Mouse (Mus musculus): ENCODE results near the gene Dpp3.
A peak's percentile ranks its signal among the peaks of the same experiment; 100 is the strongest.
"Not testable (repeated sequence)": the region's sequence is repeated elsewhere in the genome, so short reads cannot be mapped to it uniquely, and the experiment has no call there.

Dpp3 gene

GRCm38 (mm10) chr19:4891798-4892197 is 36.3 kb downstream of the Dpp3 start:
- no peak for DNase-seq

- no peak for DNase-seq
These were observed 38.3 kb downstream of the Dpp3 start for GRCm38 (mm10) chr19:4889791-4890190.

DNA sequence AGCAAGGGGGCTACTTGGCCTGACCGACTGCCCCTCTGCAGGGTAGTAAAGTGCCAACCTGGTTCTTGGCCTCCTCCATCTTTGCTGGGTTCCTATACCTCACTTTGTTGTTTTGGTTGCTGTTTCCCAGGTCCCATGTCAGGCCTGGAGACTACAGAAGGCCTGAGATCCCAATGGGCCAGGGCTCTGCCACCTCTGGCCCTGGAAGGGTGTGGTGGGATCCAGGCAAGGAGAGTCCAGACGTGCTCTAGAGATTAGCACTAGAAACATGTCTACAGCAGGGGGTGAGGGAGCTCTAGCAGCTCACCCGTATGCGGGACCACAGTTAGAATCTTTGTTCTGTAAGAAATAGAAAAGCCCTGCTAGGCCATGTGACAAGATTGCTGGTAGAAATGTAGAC is 44.1 kb downstream of the Dpp3 start:
- DNase-seq, result no peak

DNA sequence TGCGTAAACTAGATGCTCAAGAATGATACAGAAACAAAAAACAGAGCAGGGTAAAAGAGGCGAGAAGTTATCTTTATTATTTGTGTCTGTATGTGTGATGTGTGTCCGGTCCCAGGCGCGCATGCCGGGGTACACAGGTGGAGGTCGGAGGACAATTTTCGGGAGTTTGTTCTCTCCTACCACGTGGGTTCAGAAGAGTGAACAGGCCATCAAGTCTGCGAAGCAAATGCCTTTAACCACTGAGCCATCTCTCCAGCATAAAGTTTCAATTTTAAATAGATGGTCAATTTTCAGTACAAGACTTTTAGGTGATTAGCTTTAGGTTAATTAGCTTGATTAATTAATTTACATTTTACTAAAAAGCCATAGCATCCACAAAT is 48.8 kb downstream of the Dpp3 start:
- DNase-seq, result no peak

- DNase-seq, result peak; percentile 95
These were observed 49.4 kb downstream of the Dpp3 start, which contains the start of gene Zdhhc24 for GRCm38 (mm10) chr19:4878405-4879323. Gene Zdhhc24, plus strand, starts transcription at chr19:4878668.

DNA sequence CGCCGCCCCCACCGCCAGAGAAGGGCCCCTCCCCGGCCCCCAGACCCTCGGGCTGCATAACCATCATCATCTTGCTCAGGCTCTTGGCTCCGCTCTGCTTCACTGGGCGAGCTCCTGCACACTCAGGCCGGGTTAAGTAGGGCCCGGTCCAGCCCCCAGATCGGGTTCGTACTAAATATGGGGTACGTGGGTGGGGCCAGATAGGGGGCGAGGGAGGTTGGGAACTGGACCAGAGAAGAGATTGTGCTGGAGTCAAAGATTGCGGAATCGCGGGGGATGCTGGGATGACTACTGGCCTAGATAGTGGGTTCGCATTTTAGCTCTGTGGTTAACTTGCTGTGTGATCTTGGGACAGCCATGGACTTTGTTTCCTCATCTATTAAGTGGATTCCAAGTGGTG is 50.3 kb downstream of the Dpp3 start, which contains the start of gene Actn3:
TSS of gene Actn3 (minus strand) at position 125 of the 400 bp plus-strand sequence.
- DNase-seq, result no peak

GRCm38 (mm10) chr19:4876755-4877154 is 51.3 kb downstream of the Dpp3 start:
- no peak for DNase-seq

GRCm38 (mm10) chr19:4876241-4876640 is 51.8 kb downstream of the Dpp3 start:
- no peak for DNase-seq

GRCm38 (mm10) chr19:4874613-4875012 is 53.5 kb downstream of the Dpp3 start:
- not testable (repeated sequence) for DNase-seq

DNA sequence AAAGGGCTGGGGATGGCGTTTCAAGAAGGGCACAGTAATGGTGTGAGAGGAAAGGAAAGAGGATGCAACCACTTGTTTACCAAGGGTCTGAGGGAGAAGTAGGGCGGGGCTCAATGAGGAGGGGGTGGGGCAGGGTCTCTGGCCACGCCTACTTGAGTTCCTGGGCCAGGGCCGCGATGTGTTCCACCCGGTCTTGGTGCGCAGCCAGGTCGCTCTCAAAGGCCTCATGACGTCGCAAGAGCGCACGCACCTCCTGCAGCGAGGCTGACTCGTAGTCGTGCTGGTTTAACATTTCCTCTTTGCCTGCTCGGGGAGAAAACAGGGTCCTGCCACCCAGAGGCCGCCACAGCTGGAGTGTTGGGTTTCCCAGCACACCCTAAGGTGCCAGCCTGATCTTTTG is 62.9 kb downstream of the Dpp3 start:
- DNase-seq, result no peak

GRCm38 (mm10) chr19:4863048-4863447 is 65.0 kb downstream of the Dpp3 start:
- DNase-seq, result no peak

DNA sequence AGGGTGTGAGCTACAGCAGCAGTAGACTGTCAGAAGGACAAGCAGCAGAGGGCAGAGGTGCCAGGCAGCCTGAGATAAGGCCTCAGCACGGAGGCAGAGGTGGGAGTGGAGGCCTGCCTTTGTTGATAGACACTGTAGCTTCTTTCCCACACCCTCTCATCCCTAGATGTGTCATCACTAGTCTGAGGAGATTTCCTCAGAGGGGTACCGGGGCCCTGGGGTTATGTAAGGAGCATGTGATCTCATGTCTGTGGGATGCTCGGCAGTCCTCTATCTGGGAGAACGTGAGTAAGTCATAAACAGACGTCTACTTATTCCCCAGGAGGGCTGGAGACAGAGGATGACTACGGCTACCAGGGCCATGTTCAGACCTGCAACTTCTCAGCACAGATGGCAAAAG is 69.0 kb downstream of the Dpp3 start:
- DNase-seq, result no peak
